Mouse (Mus musculus): Measurements from ENCODE around the gene Myoz1.

Myoz1 gene

DNA sequence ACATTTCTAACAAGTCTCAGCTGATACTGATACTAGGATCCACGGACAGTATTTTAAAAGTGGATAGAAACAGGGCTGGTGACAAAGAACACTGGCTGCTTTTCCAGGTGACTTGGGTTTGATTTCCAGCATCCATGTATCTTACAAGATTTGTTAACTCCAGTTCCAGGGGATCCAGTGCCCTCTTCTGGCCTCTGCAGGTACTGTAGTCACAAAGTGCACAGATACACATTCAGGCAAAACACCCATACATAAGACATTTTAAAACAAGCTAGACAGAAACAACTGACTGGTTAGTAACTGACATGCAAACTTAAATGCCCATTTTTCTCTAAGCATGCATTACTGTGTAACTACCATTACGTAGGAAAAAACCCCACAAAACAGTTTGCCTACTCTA is 16.6 kb upstream of the Myoz1 start:
- DNase-seq (ENCODE audit: extremely low spot score, low spot score), result no peak

DNA sequence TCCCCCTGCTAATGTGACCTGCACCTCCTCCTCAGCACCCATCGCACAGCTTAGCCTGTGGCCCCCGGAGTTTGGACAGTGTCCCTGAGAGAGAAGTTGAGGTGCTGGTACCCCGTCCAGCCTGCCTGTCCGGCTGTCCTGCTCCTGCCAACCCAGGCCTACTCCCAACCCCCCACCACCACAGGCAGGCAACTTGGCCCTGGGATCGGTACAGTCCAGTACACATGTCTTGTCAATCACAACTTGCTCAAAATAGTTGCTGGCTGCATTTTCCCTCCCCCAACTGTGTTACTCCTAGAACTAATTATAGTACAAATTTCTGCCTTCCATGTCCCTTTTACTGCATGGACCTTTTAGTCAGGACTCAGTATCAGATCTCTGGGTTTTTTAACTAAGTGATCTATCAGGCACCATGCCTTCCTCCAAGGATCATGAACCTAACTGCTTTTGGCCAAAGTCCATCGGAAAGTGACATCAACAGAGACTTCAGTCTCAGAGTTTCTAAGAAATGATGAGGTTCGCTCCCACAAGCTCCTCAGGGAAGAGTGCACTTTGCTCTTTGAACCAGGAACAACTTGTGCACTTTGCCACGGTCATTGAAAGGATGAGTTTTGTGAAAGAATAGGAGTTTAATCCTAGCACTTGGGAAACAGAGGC is 11.9 kb upstream of the Myoz1 start, which contains the start of gene Synpo2l:
Synpo2l (minus strand) TSS at position 201 of the 657 bp plus-strand sequence.
- no peak for DNase-seq (ENCODE audit: extremely low spot score, low spot score)

DNA sequence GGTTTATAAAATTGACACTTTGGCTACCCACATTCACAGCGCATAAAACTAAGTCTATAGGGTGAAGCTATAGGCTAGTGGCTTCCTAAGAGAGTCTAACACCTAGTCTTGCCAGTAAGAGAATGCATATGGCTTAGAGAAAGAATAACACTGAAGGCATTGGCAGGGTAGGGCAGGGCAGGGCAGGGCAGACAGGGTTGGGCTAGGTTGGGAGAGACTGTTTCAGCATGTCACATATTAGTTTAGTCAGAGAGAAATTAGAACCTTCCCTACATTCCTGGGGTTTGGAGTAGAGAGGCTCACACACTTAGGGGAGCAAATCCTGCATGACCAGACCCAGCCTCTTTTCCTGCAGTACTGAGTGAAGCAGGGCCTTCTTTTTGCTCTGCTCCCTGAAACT is 11.1 kb upstream of the Myoz1 start:
- no peak for DNase-seq (ENCODE audit: extremely low spot score, low spot score)

DNA sequence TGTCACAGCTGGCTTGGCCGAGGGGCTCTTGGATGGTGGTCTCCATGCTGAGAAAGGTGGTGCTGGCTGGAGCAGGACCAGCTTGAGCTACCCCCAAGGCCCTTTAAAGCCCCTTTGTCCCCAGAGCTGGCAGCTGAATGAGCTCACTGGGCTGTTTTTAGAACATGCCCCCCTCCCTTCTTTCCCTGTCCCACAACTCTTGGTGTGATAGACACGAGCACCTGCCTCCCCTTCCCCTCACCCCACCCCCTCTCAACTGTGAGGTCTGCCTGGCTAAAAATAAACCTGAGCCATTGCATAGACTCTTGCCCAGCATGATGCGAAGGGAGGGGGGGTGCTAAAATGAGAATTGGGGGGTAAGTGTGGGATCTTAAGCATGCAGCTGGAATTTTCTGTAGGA is 8.1 kb upstream of the Myoz1 start:
- DNase-seq (ENCODE audit: extremely low spot score, low spot score), result no peak

DNA sequence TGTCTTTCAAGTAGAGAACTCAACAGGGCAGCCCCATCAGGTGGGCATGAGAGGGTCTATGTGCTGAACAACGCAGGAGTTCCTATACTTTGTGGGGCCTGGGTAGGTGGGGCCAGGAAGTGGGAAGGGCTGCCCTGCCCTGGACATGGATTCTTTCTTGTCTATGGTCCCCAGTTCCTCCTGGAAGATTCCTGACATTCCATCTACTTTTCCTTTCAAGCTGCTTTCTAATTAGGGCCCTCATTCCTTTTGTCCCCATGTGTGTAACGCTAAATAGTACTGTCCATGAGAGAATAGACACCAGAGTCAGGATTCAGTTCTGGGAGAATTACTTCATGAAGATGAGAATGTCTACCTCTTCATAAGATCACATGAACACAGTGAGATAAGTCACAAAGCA is 7.3 kb upstream of the Myoz1 start:
- no peak for DNase-seq (ENCODE audit: extremely low spot score, low spot score)

DNA sequence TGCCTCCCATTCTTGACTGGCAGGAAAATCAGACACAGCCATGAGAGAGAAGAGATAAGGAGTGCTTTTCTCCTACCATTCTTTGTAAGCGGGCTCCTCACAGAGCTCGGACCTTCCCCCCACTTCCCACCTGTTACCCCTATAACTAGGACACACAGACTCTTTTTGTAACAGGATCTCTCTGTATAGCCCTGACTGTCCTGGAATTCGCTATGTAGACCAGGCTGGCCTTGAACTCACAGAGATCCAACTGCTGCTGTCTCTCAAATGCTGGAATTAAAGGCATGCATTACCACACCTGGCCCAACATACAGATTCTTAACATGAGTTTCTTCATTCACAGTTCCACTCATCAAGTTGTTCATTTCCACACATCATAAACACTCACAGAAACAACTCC is 6.4 kb upstream of the Myoz1 start:
- no peak for DNase-seq (ENCODE audit: extremely low spot score, low spot score)

DNA sequence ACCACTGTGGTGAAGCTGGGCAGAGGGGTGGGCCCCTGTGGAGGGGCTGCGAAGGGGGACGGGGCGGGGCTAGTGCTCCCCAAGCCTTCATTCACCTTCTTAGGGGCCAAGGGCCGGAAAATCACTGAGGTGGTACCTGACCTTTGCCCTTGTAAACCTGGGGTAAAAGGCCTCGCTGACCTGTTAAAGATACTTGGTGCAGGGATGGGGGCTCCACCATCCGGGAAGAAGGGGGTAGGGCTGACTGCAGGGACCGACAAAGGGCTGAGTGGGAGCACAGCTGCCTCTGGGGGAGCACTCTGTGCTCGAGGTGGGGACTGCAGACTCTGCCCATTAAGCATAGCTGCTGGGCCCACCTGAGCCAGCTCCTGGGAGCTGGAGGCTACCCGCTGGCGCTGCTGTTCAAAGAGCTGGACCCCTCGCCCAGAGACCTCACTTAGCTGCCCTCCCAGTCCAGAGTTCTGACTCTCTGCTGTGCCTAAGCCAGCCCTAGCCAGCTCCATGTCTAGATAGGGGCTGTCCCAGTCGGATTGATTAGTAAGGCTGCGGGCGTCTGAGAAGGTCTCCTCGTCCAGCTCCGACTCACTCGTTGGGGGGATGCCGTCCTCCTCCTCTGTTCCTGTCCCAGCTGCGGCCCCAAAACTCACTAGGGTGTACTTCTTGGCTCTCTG is 5.5 kb upstream of the Myoz1 start:
- no peak for DNase-seq (ENCODE audit: extremely low spot score, low spot score)

DNA sequence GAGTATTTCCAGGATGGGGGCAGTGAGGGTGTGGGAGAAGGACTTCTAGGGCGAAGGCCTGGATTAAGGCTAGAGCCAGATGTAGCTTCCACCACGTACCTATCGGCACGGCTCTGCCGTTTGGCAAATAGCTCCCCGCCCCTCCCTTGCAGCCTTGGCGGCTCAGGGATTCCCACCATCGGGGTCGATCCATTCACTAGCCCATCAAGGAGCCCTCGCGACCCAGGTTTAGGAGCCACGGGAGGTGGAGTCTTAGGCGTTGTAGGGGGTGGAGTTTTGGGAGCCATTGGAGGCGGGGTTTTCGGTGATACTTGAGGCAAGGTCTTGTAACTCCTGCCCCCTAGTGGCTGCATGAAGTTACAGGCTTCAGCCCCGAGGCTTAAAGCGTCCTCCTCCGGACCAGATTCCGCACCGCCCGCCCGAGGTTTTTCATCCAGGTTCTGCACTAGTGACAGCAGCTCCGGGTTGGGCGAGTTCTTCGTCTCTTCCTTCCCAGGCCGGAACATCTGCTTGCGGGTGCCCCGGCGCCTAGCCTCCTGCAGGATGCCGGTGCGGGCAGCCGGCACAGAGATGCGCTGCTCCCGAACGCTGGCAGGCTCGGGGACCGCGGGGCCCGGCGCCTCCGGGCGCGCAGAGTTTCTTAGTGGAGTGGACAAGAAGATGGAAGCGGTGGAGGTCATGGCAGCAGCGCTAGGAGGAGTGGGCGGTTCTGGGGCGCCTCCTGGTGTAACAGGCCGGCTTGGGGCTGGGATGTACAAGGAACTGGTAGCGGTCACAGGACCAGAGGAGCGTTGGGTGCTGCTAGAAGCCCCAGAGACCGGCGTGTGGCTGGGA is 4.7 kb upstream of the Myoz1 start:
- DNase-seq (ENCODE audit: extremely low spot score, low spot score), result peak; percentile 91

DNA sequence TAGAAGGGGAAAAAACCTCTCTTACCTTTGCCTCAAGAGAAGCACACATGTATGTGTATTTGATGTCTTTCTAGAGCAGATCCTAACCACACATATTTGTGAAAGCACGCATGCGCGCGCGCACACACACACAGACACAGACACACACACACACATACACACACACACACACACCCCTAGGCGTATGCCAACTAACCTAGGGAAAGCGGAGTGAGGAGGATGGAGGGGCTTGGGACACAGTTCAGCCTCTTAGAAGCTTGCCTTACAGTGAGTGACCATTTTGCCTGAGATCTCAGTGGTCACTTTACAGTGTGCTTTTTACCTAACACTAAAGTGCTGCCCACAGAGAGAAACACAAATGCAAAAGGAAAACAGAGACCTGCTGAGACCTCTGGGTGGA is 3.3 kb upstream of the Myoz1 start:
- no peak for DNase-seq (ENCODE audit: extremely low spot score, low spot score)

DNA sequence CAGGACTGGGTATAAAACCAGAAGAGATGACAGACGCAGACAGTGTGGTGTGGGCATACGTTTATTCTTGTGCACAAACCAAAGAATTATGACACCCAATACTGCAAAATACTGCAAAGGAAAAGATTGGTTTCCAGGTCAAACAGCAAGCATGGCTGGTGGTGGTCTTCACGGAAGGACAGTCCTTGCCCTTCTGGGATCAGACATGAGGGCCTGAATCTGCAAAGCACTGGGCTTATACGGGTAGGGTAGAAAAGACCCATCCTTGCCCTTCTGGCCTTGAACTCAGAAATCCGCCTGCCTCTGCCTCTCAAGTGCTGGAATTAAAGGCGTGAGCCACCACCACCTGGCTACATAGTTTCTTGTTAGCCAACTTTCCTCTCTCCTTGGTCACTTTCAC is 2.6 kb upstream of the Myoz1 start:
- DNase-seq (ENCODE audit: extremely low spot score, low spot score), result no peak

DNA sequence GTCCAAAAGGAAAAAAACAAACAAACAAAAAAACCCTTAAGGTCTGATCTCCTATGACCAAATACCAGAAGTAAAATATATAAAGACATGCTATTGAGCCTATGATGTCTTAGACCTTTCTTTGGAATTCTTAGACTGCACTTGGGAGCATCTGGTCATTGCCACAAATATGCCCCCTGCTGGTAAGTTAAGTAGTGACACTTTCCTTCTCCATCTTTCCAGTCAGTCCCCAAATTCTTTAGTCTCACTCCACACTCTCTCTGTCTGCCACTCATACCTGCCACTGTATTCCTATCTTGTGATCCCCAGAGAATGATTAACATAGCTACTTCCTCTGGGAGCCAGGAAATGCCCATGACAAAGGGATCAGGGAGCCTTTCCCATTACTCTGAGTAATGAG is 2.0 kb upstream of the Myoz1 start:
- DNase-seq (ENCODE audit: extremely low spot score, low spot score), result peak; percentile 34

DNA sequence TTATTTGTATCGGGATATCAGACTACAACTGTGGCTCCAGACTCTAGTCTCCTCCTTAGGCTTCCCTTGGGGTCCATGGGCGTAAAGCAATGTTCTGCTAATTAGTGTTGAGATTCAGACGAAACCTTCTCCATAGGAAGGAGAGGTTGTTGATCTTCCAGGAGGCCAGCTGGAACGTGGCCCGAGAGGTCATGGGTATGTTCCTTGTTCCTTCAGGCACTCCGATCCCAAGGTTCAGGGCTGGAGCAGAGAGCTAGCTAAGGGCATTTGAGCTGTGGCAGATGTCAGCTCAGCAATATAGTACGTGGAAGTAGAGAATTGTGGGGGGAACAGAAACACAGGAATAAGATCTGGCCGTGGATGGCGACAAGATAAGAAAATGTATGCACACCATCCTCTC is 609 bp downstream of the Myoz1 start:
- no peak for DNase-seq (ENCODE audit: extremely low spot score, low spot score)

DNA sequence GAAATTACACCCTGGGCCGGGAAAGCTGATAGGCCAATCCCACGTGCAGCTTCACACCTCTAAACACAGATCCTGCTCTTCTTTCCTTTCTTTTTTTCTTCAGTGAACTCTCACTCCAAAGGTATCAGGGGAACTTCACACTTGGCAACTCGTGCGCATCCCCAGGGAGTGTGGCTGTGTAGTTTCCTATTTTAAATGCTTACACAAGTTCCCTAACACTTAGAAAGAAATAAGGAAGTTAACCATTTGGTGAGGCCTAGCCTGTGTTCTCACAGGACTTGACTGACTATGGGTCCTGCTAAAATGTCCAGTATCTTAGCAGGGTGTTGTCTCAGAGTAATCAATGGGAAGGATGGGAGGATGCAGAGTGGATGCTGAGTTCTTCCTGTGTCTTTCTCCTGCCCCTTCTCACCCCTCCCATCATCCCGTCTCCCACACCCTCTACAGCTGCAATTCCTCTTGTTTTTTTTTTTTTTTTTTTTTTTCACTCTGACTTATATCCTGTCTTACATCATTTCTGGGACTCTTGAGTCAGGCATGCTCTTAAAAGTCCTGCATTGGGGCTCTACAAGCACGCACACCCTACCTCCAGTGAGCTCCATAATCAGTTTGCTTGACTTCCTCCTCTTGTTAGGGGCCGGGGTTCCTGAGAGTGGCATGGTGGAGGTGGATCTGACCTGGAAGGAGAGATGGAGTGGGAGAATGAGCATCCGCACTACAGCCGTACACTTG is 1.5 kb downstream of the Myoz1 start:
- DNase-seq (ENCODE audit: extremely low spot score, low spot score), result no peak

DNA sequence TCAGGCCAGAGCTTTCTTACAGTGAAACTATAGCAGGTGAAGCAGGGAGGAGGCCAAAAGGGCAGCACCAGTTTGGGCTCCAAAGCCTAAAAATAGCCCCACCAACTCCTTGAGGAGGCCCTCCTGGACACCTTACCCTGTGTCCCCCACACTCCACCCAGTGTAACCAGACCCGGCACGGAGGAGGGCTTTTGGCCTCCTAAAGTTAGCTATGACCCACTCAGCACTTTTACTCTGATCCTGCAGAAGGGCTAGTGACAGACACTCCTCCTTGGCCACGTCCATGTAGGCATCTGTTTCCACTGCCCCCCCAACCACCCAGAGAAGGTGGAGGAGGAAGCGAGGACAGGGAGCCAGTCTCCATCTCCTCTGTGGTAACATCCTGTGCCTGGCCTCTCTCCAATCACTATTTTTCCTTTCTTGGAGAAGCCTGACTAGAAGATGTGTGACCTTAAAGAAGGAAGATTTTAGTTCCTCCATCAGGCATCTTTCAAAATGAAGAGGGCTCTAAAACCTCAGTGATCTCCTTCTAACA is 4.6 kb downstream of the Myoz1 start:
- DNase-seq (ENCODE audit: extremely low spot score, low spot score), result no peak

DNA sequence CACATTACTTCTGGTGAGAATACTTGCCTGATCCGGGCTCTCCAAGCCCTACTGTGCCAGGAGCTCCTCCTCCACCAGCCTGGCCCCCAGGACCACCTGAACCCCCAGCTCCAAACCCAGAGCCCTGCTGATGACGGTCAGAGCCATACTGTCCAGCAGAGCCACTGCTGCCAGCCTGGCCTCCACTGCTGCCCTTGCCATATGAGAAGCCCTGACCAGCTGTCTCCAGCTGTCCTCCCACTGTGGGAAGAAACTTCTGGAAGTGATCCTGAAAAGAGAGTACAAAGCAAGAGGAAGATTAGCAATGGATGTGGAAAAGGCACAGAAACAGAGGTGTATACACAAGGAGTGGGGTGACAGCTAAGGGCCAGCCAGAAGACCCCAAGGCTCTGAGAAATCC is 5.3 kb downstream of the Myoz1 start:
- DNase-seq (ENCODE audit: extremely low spot score, low spot score), result no peak

DNA sequence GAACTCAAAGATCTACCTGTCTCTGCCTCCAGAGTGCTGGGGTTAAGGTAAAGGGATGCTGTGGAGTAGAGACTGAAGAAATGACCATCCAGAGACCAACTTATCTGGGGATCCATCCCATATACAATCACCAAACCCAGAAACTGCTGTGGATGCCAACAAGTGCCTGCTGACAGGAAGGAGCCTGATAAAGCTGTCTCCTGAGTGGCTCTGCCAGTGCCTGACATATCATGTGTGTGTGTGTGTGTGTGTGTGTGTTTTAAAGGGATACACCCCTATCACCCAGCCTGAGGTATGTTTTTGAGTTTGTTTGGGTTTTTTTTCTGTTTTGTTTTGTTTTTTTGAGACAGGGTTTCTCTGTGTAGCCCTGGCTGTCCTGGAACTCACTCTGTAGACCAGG is 10.0 kb downstream of the Myoz1 start:
- no peak for DNase-seq (ENCODE audit: extremely low spot score, low spot score)

DNA sequence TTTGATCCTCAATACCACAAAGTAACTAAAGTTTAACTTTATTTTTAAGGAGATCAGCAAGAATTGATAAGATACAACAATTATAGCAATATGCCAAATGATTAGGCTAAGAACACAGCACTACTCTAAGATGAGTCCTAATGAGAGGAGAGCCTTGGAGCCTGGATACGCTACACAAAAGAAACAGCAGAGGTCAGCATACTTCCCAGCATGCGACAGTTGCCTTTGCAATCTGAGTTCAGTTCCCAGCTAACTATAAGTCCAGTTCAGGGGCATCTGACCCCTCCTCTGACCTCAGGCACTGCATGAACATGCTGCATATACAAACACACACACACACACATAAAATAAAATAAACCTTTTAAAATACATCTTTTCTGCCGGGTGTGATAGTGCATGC is 10.8 kb downstream of the Myoz1 start:
- DNase-seq (ENCODE audit: extremely low spot score, low spot score), result no peak

DNA sequence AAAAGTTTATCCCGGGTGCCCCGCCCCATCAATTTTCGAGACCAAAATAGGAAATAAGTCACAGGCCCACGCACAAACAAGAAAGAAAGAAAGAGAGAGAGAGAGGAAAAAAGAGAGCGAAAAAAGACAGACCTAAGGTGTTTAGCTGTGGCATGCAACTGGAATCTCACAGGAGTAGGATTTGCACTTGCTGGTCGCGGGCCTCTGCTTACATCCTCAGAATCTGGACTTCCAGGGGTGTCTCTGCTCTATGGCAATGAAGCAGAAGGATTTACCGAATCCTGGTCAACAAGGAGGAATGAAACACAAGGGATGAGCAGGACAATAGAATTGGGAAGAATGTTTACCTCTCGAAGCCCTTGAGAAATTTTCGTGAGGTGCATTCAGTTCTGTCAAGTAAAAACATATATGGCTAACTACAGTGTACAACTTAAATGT is 14.9 kb downstream of the Myoz1 start:
- no peak for DNase-seq (ENCODE audit: extremely low spot score, low spot score)

DNA sequence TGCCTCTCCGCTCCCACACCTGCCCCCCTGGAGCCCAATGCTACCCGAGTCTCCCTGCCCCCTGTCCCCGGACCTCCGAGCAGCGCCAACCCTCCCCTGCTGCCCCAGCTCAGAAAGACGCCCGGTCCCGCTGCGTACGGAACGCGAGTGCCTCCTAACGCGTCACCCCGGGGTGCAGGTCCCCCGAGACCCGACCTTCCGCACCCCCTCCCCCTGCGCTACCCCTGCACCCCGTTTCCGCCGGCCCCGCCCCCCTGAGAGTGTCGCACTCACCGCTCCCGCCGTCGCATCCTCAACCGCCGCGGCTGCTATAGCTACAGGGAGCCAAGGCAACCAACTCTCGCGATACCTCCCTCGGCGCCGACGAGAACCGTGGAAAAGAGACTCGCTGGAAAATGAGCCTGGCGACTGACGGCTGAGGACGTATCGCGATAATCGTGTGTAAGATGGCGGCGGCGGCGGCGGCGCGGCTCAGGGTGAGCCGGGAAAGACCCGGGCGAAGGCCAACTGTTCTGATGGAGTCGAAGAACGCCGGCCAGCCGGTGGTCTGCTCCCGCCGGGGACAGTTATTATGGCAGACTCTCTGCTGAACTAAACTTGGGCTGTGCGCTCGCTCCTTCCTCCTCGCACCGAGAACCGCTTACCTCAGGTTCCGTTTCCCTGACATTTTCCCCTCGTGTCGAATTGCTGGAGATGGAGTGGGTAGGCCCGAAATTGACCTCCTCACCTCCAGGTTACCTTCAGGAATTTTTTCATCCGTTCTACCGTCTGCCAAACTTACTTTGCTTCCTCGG is 15.5 kb downstream of the Myoz1 start, which contains the start of gene Usp54:
Usp54 (minus strand) TSS at position 420 of the 794 bp plus-strand sequence.
- peak; percentile 98 for DNase-seq (ENCODE audit: extremely low spot score, low spot score)

DNA sequence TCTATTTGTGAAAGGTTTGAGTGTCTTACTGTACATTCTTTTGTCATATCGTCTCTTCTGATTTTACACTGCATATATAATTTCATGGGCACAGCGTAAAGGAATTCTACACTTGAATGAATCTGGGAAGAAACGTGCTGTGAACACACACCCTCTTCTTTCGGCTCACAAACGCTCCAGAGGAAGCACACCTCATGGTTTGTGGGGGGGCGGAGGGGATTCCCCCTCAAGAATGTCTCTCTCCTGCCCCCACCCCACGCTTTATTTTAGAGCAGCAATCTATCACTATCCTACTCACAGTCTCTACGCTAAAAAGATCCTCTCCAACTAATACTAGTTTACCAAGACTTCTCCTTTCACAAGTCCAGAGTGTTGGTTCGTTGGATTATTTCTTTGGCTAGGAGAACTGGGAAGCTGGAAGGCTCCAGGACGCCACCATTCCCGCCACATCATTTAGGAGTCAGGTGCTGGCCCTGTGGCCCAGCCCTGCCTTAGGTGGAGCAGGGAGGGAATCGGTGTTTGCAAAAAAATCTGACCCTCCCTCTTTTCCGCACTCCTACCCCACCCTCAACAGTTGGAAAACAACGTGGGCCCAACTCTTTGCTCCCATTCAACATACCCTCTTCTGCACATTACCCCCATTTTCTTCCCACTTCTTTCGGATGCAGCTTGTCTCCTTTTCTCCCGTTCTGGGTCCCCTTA is 16.3 kb downstream of the Myoz1 start:
- peak; percentile 28 for DNase-seq (ENCODE audit: extremely low spot score, low spot score)
